Mouse (Mus musculus) T-helper 1 cell (primary cell): Measurements from ENCODE around the gene Palm3.
"Not testable (repeated sequence)": the region's sequence is repeated elsewhere in the genome, so short reads cannot be mapped to it uniquely, and the experiment has no call there.

Experiments
- in situ Hi-C: fragments of 300-600 bp; cut with MboI, MseI; formaldehyde crosslinking; loops from one replicate; pipeline ENCODE4 v1.15.1; 2025; ENCODE audit warnings: high pct_unique_total_duplicates

The Palm3 gene

DNA sequence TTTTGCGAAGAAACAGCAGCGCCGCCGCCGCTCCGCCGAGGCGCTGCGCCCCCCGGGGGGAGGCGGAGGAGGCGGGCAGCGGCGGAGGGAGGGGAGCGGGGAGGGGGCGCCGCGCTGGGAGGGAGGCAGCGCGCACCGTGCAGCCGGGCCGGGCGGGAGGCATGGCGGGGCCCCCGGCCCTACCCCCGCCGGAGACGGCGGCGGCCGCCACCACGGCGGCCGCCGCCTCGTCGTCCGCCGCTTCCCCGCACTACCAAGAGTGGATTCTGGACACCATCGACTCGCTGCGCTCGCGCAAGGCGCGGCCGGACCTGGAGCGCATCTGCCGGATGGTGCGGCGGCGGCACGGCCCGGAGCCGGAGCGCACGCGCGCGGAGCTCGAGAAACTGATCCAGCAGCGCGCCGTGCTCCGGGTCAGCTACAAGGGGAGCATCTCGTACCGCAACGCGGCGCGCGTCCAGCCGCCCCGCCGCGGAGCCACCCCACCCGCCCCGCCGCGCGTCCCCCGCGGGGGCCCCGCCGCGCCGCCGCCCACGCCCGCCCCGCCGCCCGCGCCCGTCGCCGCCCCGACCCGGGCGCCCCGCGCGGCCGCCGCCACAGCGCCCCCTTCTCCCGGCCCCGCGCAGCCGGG is 23.6 kb upstream of the Palm3 start, which contains the start of gene Samd1:
Samd1 (plus strand) TSS at position 162 of the 631 bp plus-strand sequence.
- in situ Hi-C loops, result no loop called here

DNA sequence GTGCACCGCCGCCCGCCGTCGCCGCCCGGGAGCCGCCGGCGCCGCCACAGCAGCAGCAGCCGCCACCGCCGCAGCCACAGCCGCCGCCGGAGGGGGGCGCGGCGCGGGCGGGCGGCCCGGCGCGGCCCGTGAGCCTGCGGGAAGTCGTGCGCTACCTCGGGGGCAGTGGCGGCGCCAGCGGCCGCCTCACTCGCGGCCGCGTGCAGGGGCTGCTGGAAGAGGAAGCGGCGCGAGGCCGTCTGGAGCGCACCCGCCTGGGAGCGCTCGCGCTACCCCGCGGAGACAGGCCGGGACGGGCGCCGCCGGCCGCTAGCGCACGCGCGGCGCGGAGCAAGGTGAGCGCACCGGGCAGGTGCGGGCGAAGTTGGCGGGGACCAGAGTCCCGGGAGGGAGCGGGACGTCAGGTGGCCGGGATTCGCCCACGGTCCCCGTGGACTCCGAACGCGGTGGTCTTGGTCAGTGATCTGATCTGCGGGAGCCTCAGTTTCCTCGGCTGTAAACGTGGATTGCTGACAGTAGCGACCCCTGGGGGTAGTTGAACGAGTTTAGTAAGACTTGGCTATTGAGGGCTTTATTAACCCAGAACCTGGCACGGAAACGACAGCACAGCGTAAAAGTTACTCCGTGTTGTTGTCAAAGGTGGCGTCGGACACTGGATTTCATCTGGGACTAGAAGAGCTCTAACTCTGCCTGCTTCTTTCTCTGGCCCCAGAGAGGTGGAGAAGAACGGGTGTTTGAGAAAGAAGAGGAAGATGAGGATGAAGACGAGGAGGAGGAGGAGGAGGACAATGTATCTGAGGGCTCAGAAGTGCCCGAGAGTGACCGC is 22.8 kb upstream of the Palm3 start:
- in situ Hi-C loops, result no loop called here

DNA sequence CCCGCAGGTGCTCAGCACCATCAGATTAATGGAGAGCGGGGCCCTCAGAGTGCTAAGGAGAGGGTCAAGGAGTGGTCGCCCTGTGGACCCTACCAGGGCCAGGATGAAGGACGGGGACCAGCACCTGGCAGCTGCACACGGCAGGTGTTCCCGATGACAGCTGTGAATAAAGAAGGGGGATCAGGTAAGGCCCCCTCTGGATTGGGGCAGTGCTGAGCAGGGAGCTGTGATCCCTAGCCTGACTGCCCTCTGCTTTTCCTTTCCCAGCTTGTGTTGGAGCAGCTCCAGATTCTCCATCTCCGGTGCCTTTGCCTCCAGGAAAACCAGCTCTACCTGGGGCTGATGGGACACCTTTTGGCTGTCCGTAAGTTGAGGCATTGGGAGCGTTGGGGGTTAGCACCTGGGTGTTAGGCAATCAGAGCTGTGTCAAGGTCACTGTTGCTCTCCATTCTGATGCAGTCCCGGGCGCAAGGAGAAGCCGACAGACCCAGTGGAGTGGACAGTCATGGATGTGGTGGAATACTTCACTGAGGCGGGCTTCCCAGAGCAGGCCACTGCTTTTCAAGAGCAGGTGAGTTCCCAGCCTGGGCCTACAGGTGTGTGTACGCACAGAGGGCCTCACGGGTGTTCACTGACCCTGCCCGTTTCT is 22.1 kb upstream of the Palm3 start:
- in situ Hi-C loops, result no loop called here

DNA sequence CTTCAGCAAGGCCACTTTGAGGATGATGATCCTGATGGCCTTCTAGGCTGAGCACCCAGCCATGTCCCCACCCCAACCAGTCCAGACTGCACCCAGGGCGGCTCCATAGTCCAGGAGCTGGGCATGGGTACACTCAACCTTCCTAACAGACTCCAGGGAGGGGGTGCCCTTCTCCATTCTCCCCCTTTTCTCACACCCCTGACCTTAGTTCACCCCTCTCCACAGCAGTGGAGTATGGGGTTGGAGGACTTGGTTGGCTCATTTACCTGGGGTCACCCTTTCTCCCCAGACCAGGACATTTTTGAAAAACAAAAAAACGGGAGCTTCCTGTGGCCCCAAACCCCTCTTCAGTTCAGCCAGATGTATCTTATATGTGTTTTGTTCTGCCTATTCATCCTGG is 21.4 kb upstream of the Palm3 start:
- in situ Hi-C loops, result no loop called here

DNA sequence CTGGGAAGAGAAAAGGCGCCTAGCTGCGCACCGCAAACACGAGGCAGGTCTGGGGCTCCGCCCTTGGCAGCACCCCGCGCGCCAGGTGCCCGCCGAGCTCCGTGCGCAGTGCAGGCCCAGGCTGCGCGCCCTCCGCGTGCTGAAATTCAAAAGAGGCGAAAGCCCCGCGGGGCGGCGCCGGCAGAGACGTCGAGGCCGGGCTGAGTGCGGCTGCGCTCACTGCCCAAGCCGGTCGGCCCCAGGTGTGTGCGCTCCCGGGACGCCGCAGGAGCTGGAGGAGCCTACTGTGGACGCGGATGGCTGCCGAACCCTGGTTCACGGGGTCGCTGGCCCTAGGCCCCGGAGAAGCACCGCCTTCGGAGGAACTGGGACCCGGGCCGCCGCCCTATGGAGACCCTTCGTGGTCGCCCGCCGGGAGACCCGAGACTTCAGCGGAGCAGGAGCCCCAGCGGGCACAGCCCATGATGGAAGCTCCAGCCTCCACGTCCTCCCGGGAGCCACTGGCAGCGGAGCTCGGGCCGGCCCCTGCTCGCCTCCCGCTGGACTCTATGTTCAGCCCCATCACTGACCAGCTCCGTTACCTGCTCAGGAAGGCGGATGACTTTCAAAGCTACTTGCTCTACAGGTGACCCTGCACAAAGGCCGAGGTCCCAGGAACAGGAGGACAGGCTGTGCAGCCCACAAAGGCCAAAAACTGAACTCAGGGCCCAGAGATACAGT is 19.8 kb upstream of the Palm3 start, which contains the start of gene 1700067K01Rik:
1700067K01Rik (plus strand) TSS at position 222 of the 720 bp plus-strand sequence.
- in situ Hi-C loops, result no loop called here

DNA sequence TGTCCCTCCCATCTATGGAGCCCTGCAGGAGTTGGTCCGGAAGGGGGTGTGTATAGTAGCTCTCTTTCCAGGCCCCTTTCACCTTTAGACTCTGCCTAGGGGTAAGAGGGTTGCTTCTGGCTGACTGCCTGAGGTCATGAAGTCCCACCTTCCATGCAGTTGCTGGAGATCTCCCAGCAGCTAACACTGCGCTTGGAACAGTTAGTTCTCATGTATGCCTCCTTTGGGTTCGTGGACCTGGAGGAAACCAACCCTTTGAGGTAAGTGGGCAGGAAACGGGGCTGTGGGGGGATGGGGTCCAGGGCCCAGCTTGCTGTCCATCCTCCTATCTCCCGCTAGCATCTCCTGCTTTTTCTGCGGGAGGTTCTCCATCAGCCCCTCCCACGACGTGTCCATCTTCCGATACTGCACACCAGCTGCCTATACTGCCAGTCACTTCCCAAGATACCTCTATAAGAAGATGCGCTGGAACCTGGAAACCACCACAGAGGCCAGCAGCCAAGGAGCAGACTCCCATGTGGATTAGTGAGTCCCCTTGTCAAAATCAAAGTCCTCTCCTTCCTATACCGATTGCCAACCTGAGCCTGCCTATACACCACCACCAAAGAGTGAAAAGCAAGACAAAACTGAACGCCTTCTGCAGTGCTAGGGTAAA is 18.2 kb upstream of the Palm3 start:
- in situ Hi-C loops, result no loop called here

DNA sequence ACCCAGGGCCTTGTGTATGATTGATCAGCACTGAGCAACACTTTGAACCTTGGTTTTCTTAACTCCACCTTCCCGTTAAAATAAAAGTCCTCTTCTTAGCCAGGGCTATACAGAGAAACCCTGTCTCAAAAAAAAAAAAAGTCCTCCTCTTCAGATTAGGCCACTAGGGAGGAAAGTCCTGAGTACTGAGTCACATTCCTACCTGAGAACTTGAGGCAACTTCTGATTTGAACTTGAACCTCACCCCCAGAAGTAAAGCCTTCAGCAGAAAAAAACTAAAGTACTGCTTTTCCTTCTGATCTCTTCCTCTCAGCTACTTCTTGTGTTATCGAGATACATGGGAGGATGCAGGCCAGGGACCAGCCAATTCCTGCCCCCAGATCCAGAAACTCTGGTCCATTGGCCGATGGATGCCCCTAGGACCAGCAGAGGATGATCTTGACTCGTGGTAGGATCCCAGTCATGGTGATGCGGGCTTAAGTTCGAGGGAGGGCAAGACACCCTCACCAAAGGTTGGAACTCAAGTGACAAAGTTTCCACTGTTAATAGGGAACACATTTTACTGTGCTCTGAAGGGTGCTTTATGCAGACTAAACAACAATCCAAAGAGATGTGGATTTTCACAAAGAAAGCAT is 17.5 kb upstream of the Palm3 start:
- in situ Hi-C loops, result no loop called here

DNA sequence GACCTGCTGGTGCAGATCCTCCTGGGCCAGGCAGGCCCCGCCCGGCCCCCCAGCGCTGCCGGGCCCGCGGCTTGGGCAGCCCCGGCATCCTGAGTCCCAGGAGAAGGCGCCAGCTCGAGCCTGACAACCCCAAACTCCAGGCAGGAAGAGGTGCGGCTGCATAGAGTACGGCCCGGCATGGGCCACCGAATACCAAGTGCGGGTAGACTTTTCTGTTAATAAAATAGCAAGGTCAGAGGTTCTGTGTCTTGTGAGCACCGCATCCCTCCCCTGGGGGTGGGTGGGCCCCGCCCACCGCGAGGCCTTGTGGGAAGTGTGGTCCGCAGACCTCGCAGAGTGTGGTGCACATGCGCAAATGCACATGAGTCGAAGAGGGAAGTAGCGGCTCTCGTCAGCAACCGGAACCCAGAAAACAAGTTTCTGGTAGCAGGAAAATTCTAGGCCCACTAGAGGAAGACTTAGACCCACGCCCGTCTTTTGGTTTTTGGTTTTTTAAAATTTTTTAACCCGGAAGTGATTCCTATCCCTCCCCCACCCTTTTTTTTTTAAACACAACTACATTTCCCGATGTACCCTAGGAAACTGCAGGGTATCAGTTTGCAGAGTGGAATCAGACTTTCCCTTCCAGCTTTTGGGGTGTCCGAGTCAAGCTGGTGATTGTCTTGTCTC is 16.6 kb upstream of the Palm3 start:
- in situ Hi-C loops, result no loop called here

DNA sequence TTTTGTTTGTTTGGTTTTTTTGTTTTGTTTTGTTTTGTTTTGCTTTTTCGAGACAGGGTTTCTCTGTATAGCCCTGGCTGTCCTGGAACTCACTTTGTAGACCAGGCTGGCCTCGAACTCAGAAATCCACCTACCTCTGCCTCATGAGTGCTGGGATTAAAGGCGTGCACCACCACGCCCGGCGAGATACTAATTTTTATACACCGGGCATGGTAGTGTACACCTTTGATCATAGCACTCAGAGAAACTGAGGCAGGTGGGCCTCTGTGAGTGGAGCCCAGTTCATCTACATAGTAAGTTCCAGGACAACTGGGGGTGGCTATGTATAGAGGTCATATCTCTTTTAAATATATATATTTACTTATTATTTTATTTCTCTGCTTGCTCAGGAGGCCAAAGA is 15.8 kb upstream of the Palm3 start:
- in situ Hi-C loops, result not testable (repeated sequence)

DNA sequence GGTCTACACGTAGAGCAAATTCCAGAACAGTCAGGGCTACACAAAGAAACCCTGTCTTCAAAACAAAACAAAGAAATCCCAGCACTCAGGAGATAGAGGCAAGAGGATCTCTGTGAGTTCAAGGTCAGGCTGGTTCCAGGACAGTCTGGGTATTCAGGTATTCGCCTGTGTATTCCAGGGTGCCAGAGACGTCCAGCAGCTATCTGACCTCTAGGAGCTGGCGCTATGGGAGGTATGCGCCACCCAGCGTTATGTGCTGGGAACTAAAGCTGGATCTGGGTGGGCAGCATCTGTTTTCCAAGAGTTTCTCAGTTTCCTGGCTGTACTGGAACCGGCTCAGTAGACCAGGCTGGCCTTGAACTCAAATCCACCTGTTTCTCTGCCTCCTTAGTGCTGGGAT is 12.9 kb upstream of the Palm3 start:
- in situ Hi-C loops, result no loop called here

DNA sequence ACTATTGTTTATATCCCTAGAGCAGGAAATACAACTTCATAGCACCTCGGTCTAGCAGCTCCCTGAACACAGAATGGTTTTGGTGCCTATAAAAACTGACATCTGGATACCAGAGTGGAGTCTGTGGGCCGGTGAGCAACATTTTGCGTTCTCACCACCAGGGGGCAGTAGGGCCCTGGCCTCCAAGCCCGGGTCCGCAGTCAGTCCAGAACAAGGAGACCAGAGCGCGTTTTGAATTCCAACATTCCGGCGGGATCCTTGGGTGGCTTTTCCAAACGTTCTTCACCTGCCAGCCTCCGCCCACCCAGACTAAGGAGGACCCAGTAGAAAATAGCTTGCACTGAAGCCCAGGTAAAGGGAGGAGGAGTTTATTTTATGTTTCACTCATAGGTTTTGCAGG is 11.4 kb upstream of the Palm3 start:
- in situ Hi-C loops, result loop anchor here (10.0 kb wide), 1 partner anchor 355 kb away; no protein-coding TSS in a partner anchor

DNA sequence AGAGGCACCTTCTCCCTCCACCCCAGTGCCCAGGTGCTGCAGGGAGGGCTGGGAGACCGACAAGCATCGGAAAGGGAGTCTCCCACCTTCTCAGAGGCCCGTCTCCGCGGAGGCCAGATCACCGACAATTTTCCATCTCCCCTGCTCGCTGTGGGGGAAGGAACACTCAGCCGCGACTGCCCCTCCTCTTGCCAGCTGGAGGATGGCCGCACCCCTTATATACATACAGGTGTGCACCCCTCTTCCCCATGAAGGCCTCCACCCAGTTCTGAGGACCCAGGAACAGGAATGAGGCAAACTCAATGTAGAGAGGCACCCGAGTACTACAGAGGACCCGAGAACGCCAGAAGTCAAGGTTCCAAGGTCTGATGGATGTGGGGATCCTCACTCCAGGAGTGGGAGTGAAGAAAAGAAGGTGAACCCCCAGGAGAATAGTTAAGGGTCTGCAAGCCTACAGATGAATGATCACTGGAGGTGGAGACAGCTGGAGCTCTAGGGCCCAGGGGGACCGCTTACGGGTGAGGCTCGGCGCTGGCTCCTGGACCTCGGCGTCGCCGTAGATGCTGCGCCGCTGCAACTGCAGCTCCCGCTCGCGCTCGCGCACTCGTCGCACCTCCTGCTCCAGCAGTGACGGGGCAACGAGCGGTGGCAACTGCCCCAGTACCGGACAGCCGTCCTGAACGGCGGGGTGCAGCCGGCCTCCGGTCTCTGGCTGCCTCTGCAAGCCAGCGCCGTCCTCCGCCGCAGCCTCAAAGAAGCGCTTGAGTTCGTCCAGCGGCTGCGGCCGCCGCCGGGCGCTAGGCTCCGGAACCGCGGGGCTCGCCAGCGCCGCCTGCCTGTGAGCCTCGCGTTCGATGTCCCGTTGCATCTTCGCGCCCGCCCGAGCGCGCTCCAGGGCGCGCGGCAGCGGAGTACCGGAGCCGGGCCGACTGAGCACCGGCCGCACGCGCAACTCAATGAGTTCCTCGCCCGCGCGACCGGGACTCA is 10.4 kb upstream of the Palm3 start:
- in situ Hi-C loops, result loop anchor here (10.0 kb wide), 1 partner anchor 354 kb away; no protein-coding TSS in a partner anchor

DNA sequence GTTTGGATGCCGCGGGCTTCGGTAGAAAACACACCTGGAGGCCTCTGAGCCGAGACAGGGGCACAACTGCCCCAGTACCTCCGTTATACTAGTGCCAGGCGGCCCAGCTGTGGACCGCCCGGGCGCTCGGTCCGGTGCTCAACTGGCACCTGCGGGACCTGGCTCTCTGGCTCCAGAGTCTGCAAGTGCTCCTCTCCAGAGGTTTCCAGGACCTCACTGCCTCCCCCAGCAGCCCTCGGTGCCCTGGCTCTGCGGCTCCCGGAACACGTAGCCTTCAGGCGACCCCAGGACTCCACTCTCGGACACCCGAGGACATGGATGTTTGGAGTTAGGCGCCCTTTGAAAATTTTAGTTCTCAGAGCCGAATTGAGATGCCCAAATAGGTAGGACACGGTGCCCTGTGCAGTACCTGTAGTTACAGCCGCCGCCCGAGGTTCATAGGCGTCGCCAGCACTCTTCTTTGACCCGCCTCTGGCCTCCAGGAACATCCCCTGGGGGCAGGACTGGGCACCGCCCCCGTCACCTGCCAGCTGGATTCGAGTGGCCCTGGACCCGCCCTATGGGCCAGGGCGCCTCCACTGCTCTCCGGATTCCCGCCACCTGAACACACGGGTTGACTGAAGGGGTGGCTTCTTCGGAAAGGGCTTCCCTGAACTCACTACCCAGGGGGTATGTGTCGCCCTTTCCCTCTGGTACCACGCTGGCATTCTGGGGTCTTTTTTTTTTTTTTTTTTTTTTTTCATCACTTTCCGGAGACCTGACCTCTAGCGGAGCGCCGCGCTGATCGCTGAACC is 9.4 kb upstream of the Palm3 start, which contains the start of gene 2210011C24Rik:
2210011C24Rik (minus strand) TSS at position 467 of the 794 bp plus-strand sequence.
- in situ Hi-C loops, result loop anchor here (10.0 kb wide), 1 partner anchor 353 kb away; no protein-coding TSS in a partner anchor

DNA sequence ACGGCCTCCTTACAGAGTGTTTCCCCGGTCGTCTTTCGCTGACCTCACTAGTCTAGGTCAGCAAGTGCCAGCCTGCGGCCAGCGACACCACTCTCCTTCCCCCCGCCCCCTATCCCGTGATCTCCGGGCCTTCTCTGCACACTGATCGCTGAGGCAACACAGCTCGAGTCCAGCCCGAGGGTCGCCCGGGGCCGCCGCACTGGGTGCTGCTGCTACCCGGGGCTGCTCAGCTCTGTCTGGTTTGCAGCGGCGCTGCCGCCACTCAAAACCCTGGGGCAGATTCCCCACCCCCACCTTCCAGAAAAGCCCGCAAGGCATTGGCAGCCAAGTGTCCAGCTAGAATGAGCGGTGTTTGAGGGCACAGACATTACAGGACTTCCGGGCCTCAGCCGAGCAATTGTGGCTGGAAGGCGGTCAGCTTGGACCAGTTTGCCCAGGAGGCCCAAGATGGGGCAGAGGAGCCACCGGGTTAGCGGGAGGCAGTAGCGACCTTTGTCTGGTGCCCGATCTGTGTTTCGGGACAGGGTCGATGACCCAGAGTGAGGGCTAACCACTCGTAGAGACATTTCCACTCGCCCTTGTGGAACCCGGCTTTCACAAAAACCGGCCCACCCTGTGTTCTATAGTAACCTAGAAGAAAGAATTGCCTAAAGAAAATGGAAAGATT is 8.6 kb upstream of the Palm3 start:
- in situ Hi-C loops, result loop anchor here (10.0 kb wide), 1 partner anchor 352 kb away; no protein-coding TSS in a partner anchor

DNA sequence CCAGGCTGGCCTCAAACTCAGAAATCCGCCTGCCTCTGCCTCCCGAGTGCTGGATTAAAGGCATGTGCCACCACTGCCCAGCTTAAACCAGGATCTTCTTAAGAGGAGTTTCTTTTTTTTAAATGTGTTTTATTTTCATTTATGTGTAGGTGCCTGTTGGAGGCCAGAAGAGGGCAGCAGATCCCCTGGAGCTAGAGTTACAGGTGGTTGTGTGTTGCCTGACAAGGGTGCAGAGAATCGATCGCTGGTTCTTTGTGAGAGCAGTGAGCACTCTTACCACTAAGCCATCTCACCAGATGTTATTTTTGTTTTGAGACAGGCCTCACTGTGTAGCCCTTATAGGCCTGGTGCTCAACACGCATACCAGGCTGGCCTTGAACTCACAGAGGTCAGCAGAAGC is 5.4 kb upstream of the Palm3 start:
- in situ Hi-C loops, result loop anchor here (10.0 kb wide), 1 partner anchor 349 kb away; no protein-coding TSS in a partner anchor

DNA sequence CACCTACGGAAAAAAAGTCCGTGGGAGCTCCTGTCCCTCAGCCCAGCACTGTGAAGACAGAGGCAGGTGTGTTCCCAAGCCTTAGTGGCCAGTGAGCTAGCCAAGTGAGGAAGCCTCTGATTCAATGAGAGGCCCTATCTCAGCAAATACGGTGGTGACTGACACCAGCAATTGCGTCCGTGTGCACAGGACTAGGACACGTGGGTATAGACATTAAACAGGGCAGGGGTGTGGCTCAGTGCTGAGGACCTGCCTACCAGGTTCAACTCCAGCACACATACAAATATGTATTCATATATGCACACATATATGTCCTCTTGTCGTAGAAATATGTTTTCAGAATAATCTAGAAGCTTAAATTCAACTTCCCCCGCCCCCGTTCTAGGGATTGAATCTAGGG is 1.5 kb upstream of the Palm3 start:
- in situ Hi-C loops, result loop anchor here (10.0 kb wide), 1 partner anchor 345 kb away; no protein-coding TSS in a partner anchor

DNA sequence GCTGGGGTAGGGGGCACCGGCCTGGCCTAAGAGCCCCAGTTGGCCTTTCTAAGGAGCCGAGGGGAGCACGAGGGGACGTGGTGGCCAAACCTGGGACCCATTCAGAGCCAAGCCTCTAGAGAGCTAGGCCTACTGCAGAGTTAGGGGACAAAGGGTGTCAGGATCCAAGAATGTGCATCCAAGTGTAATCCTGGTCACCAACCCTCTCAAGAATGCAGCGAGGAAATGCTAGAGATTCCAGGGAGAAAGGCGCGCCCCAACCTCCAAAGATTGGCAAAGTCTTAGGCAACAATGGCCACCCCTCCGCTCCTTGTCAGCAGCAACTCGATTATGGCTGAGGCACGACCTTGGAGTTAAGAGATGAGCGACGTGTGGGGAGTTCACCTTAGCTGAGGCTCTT is 298 bp downstream of the Palm3 start:
- in situ Hi-C loops, result no loop called here
